Mouse (Mus musculus): ENCODE data around the gene Kmt2e. TPM values are rescaled to one million over a fixed set of nuclear protein-coding genes. Genes with fewer than 3 reads are reported as not detected.

Kmt2e gene
- total and polyA plus RNA-seq, 3 experiments: 16.2 to 75.6 (median 29.3) TPM

DNA sequence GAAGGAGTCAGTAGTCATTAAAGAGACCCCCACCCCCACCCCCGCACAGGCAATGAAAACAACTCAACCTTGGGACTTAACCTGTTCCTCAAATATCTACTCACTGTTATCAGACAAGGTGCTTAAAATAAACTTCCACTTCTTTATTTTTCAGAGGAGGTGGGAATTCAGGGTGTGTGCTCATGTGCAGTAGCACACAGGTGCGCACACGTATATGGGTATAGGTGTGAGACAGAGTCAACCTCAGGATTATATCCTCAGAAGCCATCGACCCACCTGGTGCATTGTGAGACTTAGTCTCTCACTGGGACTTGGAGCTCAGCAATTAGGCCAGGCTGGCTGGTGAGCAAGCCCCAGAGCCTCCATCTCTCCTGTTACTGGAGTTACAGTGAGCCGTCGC lies 96.9 kb downstream of the Kmt2e start (continued):
- TF ChIP-seq SMC3 (IDR thresholded peaks at IDR 0.05; ENCODE audit: low read depth, low read length): no peak

DNA sequence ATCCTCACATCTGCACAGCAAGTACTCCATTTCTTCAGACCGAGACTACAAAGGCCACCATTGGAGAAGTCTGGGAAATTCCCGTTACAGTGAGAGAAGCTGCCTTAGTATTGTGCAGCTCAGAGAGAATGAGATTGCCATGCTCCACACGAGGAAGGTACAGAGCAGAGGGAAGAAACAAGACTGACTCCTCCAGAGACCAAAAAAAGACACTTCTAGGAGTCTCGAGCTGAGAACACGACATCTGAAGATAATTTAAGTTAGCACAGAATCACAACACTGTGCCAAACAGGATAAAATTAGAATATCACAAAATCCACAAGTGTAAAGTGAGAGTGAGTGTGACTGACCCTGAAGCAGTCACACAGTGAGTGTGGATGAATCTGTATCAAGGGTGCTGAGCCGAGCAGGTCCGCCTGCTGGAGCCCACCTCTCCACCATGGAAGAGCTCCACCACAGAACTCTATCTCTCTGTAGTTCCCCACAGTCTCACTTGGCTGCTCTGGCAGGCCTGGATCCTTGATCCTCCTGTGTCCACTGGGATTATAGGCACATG lies 97.4 kb downstream of the Kmt2e start:
- no peaks in the 10 kb centered on the region; a peak in 2 of 4 replicates for H3K36me3 ChIP-seq (ENCODE audit: control insufficient read depth in 1 of 2, insufficient read depth in 2 of 2, low read length in 2 of 2)
- no peaks in the 10 kb centered on the region for H3K9me3 ChIP-seq (replicated peaks; ENCODE audit: insufficient read depth, low read length)
- no peak overlapping the region for H3K27ac ChIP-seq (ENCODE audit: control insufficient read depth, low read depth, low read length)
- no peaks in the 10 kb centered on the region; a peak in 1 of 4 replicates for H3K4me1 ChIP-seq (ENCODE audit: control insufficient read depth in 1 of 2, insufficient read depth in 2 of 2, low read length in 2 of 2)
- no peak overlapping the region for H3K4me3 ChIP-seq (ENCODE audit: control insufficient read depth in 1 of 2, insufficient read depth in 1 of 2, low read depth in 2 of 2, low read length in 2 of 2)
- H3K9ac ChIP-seq (ENCODE audit: control insufficient read depth, low read depth, low read length, poor library complexity, severe bottlenecking): no peak overlapping the region
- no peaks in the 10 kb centered on the region for H3K79me2 ChIP-seq (ENCODE audit: control insufficient read depth, insufficient read depth, low read length, poor library complexity)
- no peak for TF ChIP-seq TAL1 (IDR thresholded peaks at IDR 0.05; ENCODE audit: low read length)
- TF ChIP-seq RCOR1 (IDR thresholded peaks at IDR 0.05; ENCODE audit: low read depth, low read length): no peak
- no peak for TF ChIP-seq POLR2AphosphoS5 (IDR thresholded peaks at IDR 0.05; ENCODE audit: borderline replicate concordance, low read depth, low read length)
- no peak for TF ChIP-seq CTCF (IDR thresholded peaks at IDR 0.05 in 2 of 3, conservative IDR thresholded peaks at IDR 0.05 in 1 of 3; ENCODE audit: control insufficient read depth in 1 of 3, insufficient read depth in 1 of 3, low read depth in 2 of 3, low read length in 3 of 3, poor library complexity in 1 of 3, severe bottlenecking in 1 of 3)
- DNase-seq (ENCODE audit: low read depth, low spot score): no peak
- H3K27me3 ChIP-seq (ENCODE audit: control insufficient read depth in 1 of 2, insufficient read depth in 2 of 2, low read length in 2 of 2): no peaks in the 10 kb centered on the region

DNA sequence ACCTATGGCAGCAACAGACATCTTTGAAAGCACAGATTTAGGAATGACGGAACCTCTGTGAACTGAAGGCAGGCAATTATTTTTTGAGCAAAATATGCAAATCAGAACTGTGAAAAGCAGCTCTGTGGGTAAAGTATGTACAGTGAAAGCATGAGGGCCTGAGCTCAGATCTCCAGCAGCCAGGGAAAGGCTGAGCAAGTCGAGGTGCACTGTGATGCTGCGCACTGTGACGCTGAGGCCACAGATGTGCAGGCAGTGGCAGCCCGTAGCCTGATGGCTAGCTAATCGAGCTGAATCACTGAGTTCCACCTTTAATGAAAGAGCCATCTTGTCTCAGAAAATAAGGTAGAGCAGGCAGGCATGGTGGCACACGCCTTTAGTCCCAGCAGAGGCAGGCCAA lies 101.5 kb downstream of the Kmt2e start:
- TF ChIP-seq ZC3H11A (IDR thresholded peaks at IDR 0.05; ENCODE audit: low read depth, low read length): no peak
- TF ChIP-seq MYB (IDR thresholded peaks at IDR 0.05; ENCODE audit: low read depth, low read length): no peak
- no peak for TF ChIP-seq EP300 (IDR thresholded peaks at IDR 0.05; ENCODE audit: low read depth in 1 of 2, low read length in 2 of 2)
- TF ChIP-seq RAD21 (IDR thresholded peaks at IDR 0.05; ENCODE audit: low read depth, low read length): no peak
- no peak for TF ChIP-seq POLR2A (IDR thresholded peaks at IDR 0.05; ENCODE audit: control insufficient read depth in 1 of 2, insufficient read depth in 1 of 2, low read depth in 1 of 2, low read length in 2 of 2, poor library complexity in 1 of 2)
- no peak for TF ChIP-seq TCF12 (IDR thresholded peaks at IDR 0.05; ENCODE audit: low read depth, low read length)
- TF ChIP-seq ETS1 (IDR thresholded peaks at IDR 0.05; ENCODE audit: low read depth, low read length): no peak
- no peak for TF ChIP-seq TAL1 (IDR thresholded peaks at IDR 0.05; ENCODE audit: low read length)
- no peak for TF ChIP-seq MEF2A (IDR thresholded peaks at IDR 0.05; ENCODE audit: extremely low read depth, insufficient replicate concordance, low read depth, low read length, poor library complexity, severe bottlenecking)
- TF ChIP-seq MAZ (IDR thresholded peaks at IDR 0.05; ENCODE audit: low read depth, low read length): no peak
- H3K79me2 ChIP-seq (ENCODE audit: control insufficient read depth, insufficient read depth, low read length, poor library complexity): no peaks in the 10 kb centered on the region
- DNase-seq (ENCODE audit: low read depth, low spot score): no peak
- H3K9ac ChIP-seq (ENCODE audit: control insufficient read depth, low read depth, low read length, poor library complexity, severe bottlenecking): no peak overlapping the region
- no peak overlapping the region for H3K27ac ChIP-seq (ENCODE audit: control insufficient read depth, low read depth, low read length)
- H3K36me3 ChIP-seq (ENCODE audit: control insufficient read depth in 1 of 2, insufficient read depth in 2 of 2, low read length in 2 of 2): no peaks in the 10 kb centered on the region; a peak in 2 of 4 replicates
- H3K4me3 ChIP-seq (ENCODE audit: control insufficient read depth in 1 of 2, insufficient read depth in 1 of 2, low read depth in 2 of 2, low read length in 2 of 2): no peak overlapping the region
- H3K9me3 ChIP-seq (replicated peaks; ENCODE audit: insufficient read depth, low read length): no peaks in the 10 kb centered on the region
- no peaks in the 10 kb centered on the region; a peak in 1 of 4 replicates for H3K4me1 ChIP-seq (ENCODE audit: control insufficient read depth in 1 of 2, insufficient read depth in 2 of 2, low read length in 2 of 2)
- H3K27me3 ChIP-seq (ENCODE audit: control insufficient read depth in 1 of 2, insufficient read depth in 2 of 2, low read length in 2 of 2): no peaks in the 10 kb centered on the region
